ENCODE assay signal across 12 mouse cellular contexts in the genomic region with DNA sequence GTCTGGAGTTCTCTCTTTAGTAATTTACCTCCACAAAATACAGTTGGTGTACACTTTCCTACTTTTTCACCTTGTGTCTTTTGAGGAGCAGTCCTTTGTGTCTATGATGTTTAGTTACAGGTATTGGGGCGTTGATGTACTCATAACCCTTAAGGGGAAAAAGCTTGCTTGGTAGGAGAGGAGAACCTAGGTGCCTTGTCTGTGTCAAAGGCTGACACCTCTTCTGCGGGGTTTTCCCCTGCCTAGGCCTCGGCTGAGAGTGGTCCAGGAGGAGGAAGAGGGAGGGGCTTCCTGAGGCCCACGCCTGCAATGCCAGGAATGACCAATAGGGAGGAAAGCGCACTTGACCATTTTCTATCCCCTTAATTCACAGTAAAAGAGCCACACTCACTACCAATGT. TPM values are rescaled to one million over a fixed set of nuclear protein-coding genes. Genes with fewer than 3 reads are reported as not detected.
DNase-seq lines count a peak whose midpoint lies in the region; ATAC-seq and TF ChIP-seq lines count a peak whose summit lies in the region.
"Had no signal": no experiment of that assay in that cellular context is flagged by ENCODE, and none has a peak within 500 bp of the region (broad histone marks: within the 10 kb centered on the region; RNA-seq: fewer than 3 reads in every experiment).

No protein-coding gene starts in this region.

- H3K36me3 ChIP-seq in hindbrain, embryonic 11.5 days (ENCODE audit: control insufficient read depth, insufficient read depth, low read length): no peaks in the 10 kb centered on the region
- H3K36me3 ChIP-seq in hindbrain, embryonic 13.5 days: no peaks in the 10 kb centered on the region
- no peaks in the 10 kb centered on the region for H3K36me3 ChIP-seq in embryonic facial prominence, embryonic 10.5 days (replicated peaks)
- no peaks in the 10 kb centered on the region for H3K36me3 ChIP-seq in stomach, postnatal 0 days (ENCODE audit: control insufficient read depth, insufficient read depth, low read length)
- H3K36me3 ChIP-seq: midbrain, embryonic 15.5 days had no signal

- TF ChIP-seq CTCF in stomach, postnatal 0 days (IDR thresholded peaks at IDR 0.05; ENCODE audit: low read depth): peak; percentile 26

- TF ChIP-seq EP300 in stomach, postnatal 0 days (optimal IDR thresholded peaks at IDR 0.05): no peak

- no peak overlapping the region for H3K4me3 ChIP-seq in hindbrain, embryonic 11.5 days (ENCODE audit: low read depth, low read length)
- H3K4me3 ChIP-seq in hindbrain, embryonic 13.5 days: no peak overlapping the region
- no peak overlapping the region for H3K4me3 ChIP-seq in embryonic facial prominence, embryonic 10.5 days
- H3K4me3 ChIP-seq in stomach, postnatal 0 days (ENCODE audit: low read depth, low read length): no peak overlapping the region
- H3K4me3 ChIP-seq: erythroblast, embryonic 14.5 days; midbrain, embryonic 15.5 days had no signal

- intact Hi-C loops in heart, postnatal 36 days (cut with DNase I): no loop called here
- intact Hi-C loops in gastrocnemius, postnatal 36 days (cut with DNase I): loop anchor here (5.0 kb wide), 1 partner anchor 171 kb away; no protein-coding TSS in a partner anchor

- ATAC-seq in hindbrain, embryonic 11.5 days (ENCODE audit: low FRiP score): no peak
- ATAC-seq in hindbrain, embryonic 13.5 days (ENCODE audit: low FRiP score): no peak
- ATAC-seq in stomach, postnatal 0 days (ENCODE audit: low FRiP score, low TSS enrichment): no peak
- ATAC-seq: midbrain, embryonic 15.5 days had no signal

- WGBS in hindbrain, embryonic 11.5 days: 37% methylated on average over 5 of the region's 5 CpGs
- 39% methylated on average over 5 of the region's 5 CpGs for WGBS in hindbrain, embryonic 13.5 days
- WGBS in embryonic facial prominence, embryonic 10.5 days: 39% methylated on average over 5 of the region's 5 CpGs
- WGBS in stomach, postnatal 0 days: 46% methylated on average over 5 of the region's 5 CpGs

- H3K27me3 ChIP-seq in hindbrain, embryonic 11.5 days (ENCODE audit: control insufficient read depth, insufficient read depth, low read length): no peaks in the 10 kb centered on the region
- no peaks in the 10 kb centered on the region for H3K27me3 ChIP-seq in hindbrain, embryonic 13.5 days
- no peaks in the 10 kb centered on the region for H3K27me3 ChIP-seq in embryonic facial prominence, embryonic 10.5 days (replicated peaks; ENCODE audit: low read depth, poor library complexity, severe bottlenecking)
- no peaks in the 10 kb centered on the region for H3K27me3 ChIP-seq in stomach, postnatal 0 days (ENCODE audit: control insufficient read depth, insufficient read depth, low read length)
- H3K27me3 ChIP-seq: midbrain, embryonic 15.5 days had no signal

- no peaks in the 10 kb centered on the region for H3K9me3 ChIP-seq in hindbrain, embryonic 11.5 days (ENCODE audit: control insufficient read depth, low read length)
- no peaks in the 10 kb centered on the region for H3K9me3 ChIP-seq in hindbrain, embryonic 13.5 days
- H3K9me3 ChIP-seq in embryonic facial prominence, embryonic 10.5 days: no peaks in the 10 kb centered on the region
- no peaks in the 10 kb centered on the region for H3K9me3 ChIP-seq in stomach, postnatal 0 days (ENCODE audit: control insufficient read depth, low read length)
- H3K9me3 ChIP-seq: midbrain, embryonic 15.5 days had no signal

- H3K9ac ChIP-seq in hindbrain, embryonic 11.5 days (ENCODE audit: low read depth, low read length): no peak overlapping the region
- H3K9ac ChIP-seq in hindbrain, embryonic 13.5 days: no peak overlapping the region
- no peak overlapping the region for H3K9ac ChIP-seq in stomach, postnatal 0 days (ENCODE audit: low read length)
- H3K9ac ChIP-seq: midbrain, embryonic 15.5 days had no signal

- no peak overlapping the region for H3K27ac ChIP-seq in hindbrain, embryonic 11.5 days (ENCODE audit: low read depth, low read length)
- H3K27ac ChIP-seq in hindbrain, embryonic 13.5 days: no peak overlapping the region
- no peak overlapping the region for H3K27ac ChIP-seq in embryonic facial prominence, embryonic 10.5 days (replicated peaks)
- H3K27ac ChIP-seq in stomach, postnatal 0 days (replicated peaks): no peak overlapping the region
- H3K27ac ChIP-seq: midbrain, embryonic 15.5 days had no signal

- no peak overlapping the region for H3K4me2 ChIP-seq in hindbrain, embryonic 11.5 days (replicated peaks; ENCODE audit: low read depth, low read length)
- no peak overlapping the region for H3K4me2 ChIP-seq in hindbrain, embryonic 13.5 days
- no peak overlapping the region for H3K4me2 ChIP-seq in stomach, postnatal 0 days (replicated peaks; ENCODE audit: low read depth)
- H3K4me2 ChIP-seq: heart, embryonic 11.5 days; midbrain, embryonic 15.5 days had no signal

- DNase-seq in hindbrain, embryonic 11.5 days (ENCODE audit: low spot score): peak; percentile 48
- peak; percentile 71 for DNase-seq in thymus, postnatal 4 days
- no peak for DNase-seq in thymus, postnatal 10 days (ENCODE audit: low spot score in 2 of 2)
- DNase-seq in embryonic facial prominence, embryonic 10.5 days (ENCODE audit: low spot score): peak; percentile 51
- no peak for DNase-seq in stomach, postnatal 0 days (ENCODE audit: low spot score)
- DNase-seq in heart, postnatal 36 days: no peak
- no peak for DNase-seq in gastrocnemius, postnatal 36 days
- DNase-seq: kidney, adult 8-10 months had no signal

- no peaks in the 10 kb centered on the region for H3K4me1 ChIP-seq in hindbrain, embryonic 11.5 days (replicated peaks; ENCODE audit: control insufficient read depth, insufficient read depth, low read length)
- H3K4me1 ChIP-seq in hindbrain, embryonic 13.5 days (replicated peaks): no peaks in the 10 kb centered on the region
- no peaks in the 10 kb centered on the region for H3K4me1 ChIP-seq in embryonic facial prominence, embryonic 10.5 days
- no peaks in the 10 kb centered on the region for H3K4me1 ChIP-seq in stomach, postnatal 0 days (replicated peaks; ENCODE audit: control insufficient read depth, insufficient read depth)
- H3K4me1 ChIP-seq: midbrain, embryonic 15.5 days had no signal

RNA-seq across cellular contexts. Expression of gene Myb, which starts 17.9 kb away (rescaled TPM):
- polyA plus RNA-seq in hindbrain, embryonic 11.5 days (2014; fragmentation: Nextera tagmentation; extraction: Ambion mirVana): 6.0 TPM in 2 replicates
- 2.3 and 2.5 TPM in 2 replicates for polyA plus RNA-seq in hindbrain, embryonic 13.5 days (2015; fragmentation: Nextera tagmentation; extraction: Ambion mirVana)
- 4.4 and 5.3 TPM in 2 replicates for polyA plus RNA-seq in embryonic facial prominence, embryonic 10.5 days (2016; fragmentation: Nextera tagmentation; extraction: Ambion mirVana)
- 2.0 and 2.1 TPM in 2 replicates for polyA plus RNA-seq in stomach, postnatal 0 days (2015; fragmentation: Nextera tagmentation; extraction: Ambion mirVana)
- total RNA-seq in heart, postnatal 36 days (2021): not detected
- 1 to 10 TPM in 1 of 2 experiments, not detected in 1; 1.9 TPM for total RNA-seq in gastrocnemius, postnatal 36 days (2021)

Comparison
In these comparisons a context has a peak if more than half of its experiments do, and no peak if none do; other contexts are left out.
1. DNase-seq: peak in hindbrain, embryonic 11.5 days (single experiment), thymus, postnatal 4 days (single experiment) and embryonic facial prominence, embryonic 10.5 days (single experiment); none in thymus, postnatal 10 days (0 of 2), stomach, postnatal 0 days (single experiment), heart, postnatal 36 days (0 of 2) and gastrocnemius, postnatal 36 days (0 of 2).